8 mouse cellular contexts compared by ENCODE assay signal in genomic region chr5:139745771-139746170, GRCm38 (mm10). TPM values are rescaled to one million over a fixed set of nuclear protein-coding genes. Genes with fewer than 3 reads are reported as not detected.
DNase-seq lines count a peak whose midpoint lies in the region; ATAC-seq lines count a peak whose summit lies in the region.

No protein-coding gene starts in this region.

- peak overlapping the region; percentile 21; the same call in 1 of the 2 replicates for H3K27ac ChIP-seq in liver, embryonic 13.5 days

- intact Hi-C loops in left cerebral cortex, postnatal 14 days (cut with DNase I), result no loop called here

- peak; percentile 44 for DNase-seq in left cerebral cortex, postnatal 14 days (ENCODE audit: low spot score in 2 of 2)
- no peak for DNase-seq in left cerebral cortex, adult 8-10 months (ENCODE audit: low spot score in 2 of 2)
- DNase-seq in adrenal gland, adult 8-10 months, result peak; percentile 45
- peak; percentile 39 for DNase-seq in hindlimb bud, embryonic 11.5 days (ENCODE audit: extremely low spot score, low read depth, low spot score)
- DNase-seq in liver, embryonic 13.5 days, result peak; percentile 61
- DNase-seq in ovary, postnatal 36 days (ENCODE audit: low spot score), result peak; percentile 61
- DNase-seq in gastrocnemius, postnatal 25 days, result no peak

- peaks cover 2% of the 10 kb centered on the region; the same call in 1 of the 2 replicates for H3K27me3 ChIP-seq in liver, embryonic 13.5 days

- peaks cover 22% of the 10 kb centered on the region for H3K4me1 ChIP-seq in liver, embryonic 13.5 days (replicated peaks)

- no peak overlapping the region for H3K4me2 ChIP-seq in liver, embryonic 13.5 days

- no peak overlapping the region for H3K4me3 ChIP-seq in liver, embryonic 13.5 days (replicated peaks)

- no peak overlapping the region for H3K9ac ChIP-seq in liver, embryonic 13.5 days

- 4% methylated on average over 3 of the region's 3 CpGs for WGBS in liver, embryonic 13.5 days (ENCODE audit: insufficient replicate concordance)

- ATAC-seq in erythroblast, adult 5-6 weeks (replicated peaks; ENCODE audit: low FRiP score, poor library complexity, severe bottlenecking), result peak; percentile 75
- ATAC-seq in liver, embryonic 13.5 days (ENCODE audit: low read depth), result peak; percentile 80

- peaks cover 7% of the 10 kb centered on the region for H3K36me3 ChIP-seq in liver, embryonic 13.5 days

- no peaks in the 10 kb centered on the region for H3K9me3 ChIP-seq in liver, embryonic 13.5 days (replicated peaks)

RNA-seq across cellular contexts. Expression of gene Micall2, which starts 9.6 kb away (rescaled TPM):
- total RNA-seq in left cerebral cortex, postnatal 14 days (2021), result 1 to 10 TPM; 1.6 to 2.8 TPM
- 1 to 10 TPM; 2.4 to 3.3 (median 2.7) TPM for total RNA-seq in left cerebral cortex, adult 8-10 months (2022)
- total RNA-seq in adrenal gland, adult 8-10 months (2022), result 10 to 100 TPM in 2 of 4 experiments, 1 to 10 TPM in 2; 7.6 to 28.1 (median 12.6) TPM
- 9.0 and 11.1 TPM in 2 replicates for total RNA-seq in erythroblast, adult 5-6 weeks (2015; ENCODE audit: low replicate concordance)
- total RNA-seq in erythroblast, adult 5-6 weeks (2017; ENCODE audit: low replicate concordance), result 12.2 and 21.9 TPM in 2 replicates
- polyA plus RNA-seq in liver, embryonic 13.5 days (2015; fragmentation: Nextera tagmentation; extraction: Ambion mirVana), result 9.8 and 12.1 TPM in 2 replicates
- total RNA-seq in gastrocnemius, postnatal 25 days (2021), result 1 to 10 TPM in 1 of 2 experiments, under 1 TPM in 1; 0.64 to 1.3 TPM

RNA-seq across cellular contexts. Expression of gene Ints1, which starts 29.7 kb away (rescaled TPM):
- 100 to 1,000 TPM in 1 of 2 experiments, 10 to 100 TPM in 1; 96.8 to 102 TPM for total RNA-seq in left cerebral cortex, postnatal 14 days (2021)
- 100 to 1,000 TPM in 2 of 4 experiments, 10 to 100 TPM in 2; 97.1 to 104 (median 99.7) TPM for total RNA-seq in left cerebral cortex, adult 8-10 months (2022)
- total RNA-seq in adrenal gland, adult 8-10 months (2022), result 10 to 100 TPM; 59.3 to 74.4 (median 65.0) TPM
- total RNA-seq in erythroblast, adult 5-6 weeks (2015; ENCODE audit: low replicate concordance), result 21.3 and 30.7 TPM in 2 replicates
- 10.9 and 28.0 TPM in 2 replicates for total RNA-seq in erythroblast, adult 5-6 weeks (2017; ENCODE audit: low replicate concordance)
- polyA plus RNA-seq in liver, embryonic 13.5 days (2015; fragmentation: Nextera tagmentation; extraction: Ambion mirVana), result 12.7 and 13.8 TPM in 2 replicates
- 10 to 100 TPM; 25.6 to 32.1 TPM for total RNA-seq in gastrocnemius, postnatal 25 days (2021)

RNA-seq across cellular contexts. Expression of gene Mafk, which starts 45.5 kb away (rescaled TPM):
- 1 to 10 TPM; 7.6 to 8.5 TPM for total RNA-seq in left cerebral cortex, postnatal 14 days (2021)
- 10 to 100 TPM in 2 of 4 experiments, 1 to 10 TPM in 2; 8.6 to 13.0 (median 10.0) TPM for total RNA-seq in left cerebral cortex, adult 8-10 months (2022)
- total RNA-seq in adrenal gland, adult 8-10 months (2022), result 10 to 100 TPM; 28.7 to 45.0 (median 30.4) TPM
- 72.4 and 83.0 TPM in 2 replicates for total RNA-seq in erythroblast, adult 5-6 weeks (2015; ENCODE audit: low replicate concordance)
- 147 and 218 TPM in 2 replicates for total RNA-seq in erythroblast, adult 5-6 weeks (2017; ENCODE audit: low replicate concordance)
- 41.6 and 44.9 TPM in 2 replicates for polyA plus RNA-seq in liver, embryonic 13.5 days (2015; fragmentation: Nextera tagmentation; extraction: Ambion mirVana)
- 10 to 100 TPM; 12.9 to 17.5 TPM for total RNA-seq in gastrocnemius, postnatal 25 days (2021)

Comparison
In these comparisons a context has a peak if more than half of its experiments do, and no peak if none do; other contexts are left out.
1. DNase-seq: peak in left cerebral cortex, postnatal 14 days (2 of 2), adrenal gland, adult 8-10 months (single experiment), hindlimb bud, embryonic 11.5 days (single experiment), liver, embryonic 13.5 days (single experiment) and ovary, postnatal 36 days (single experiment); none in left cerebral cortex, adult 8-10 months (0 of 2) and gastrocnemius, postnatal 25 days (single experiment).